Mouse (Mus musculus): ENCODE data around the gene Nup85.

Nup85 gene

GRCm38 (mm10) chr11:115612410-115613137 lies 48.3 kb downstream of the Nup85 start, which contains the start of gene Mif4gd:
Gene Mif4gd, minus strand, starts transcription at chr11:115612969.
- peak; percentile 82 for ATAC-seq (ENCODE audit: insufficient number of reproducible peaks, low FRiP score, low TSS enrichment)

- peak; percentile 7; the same call in 1 of the 2 replicates for ATAC-seq (ENCODE audit: insufficient number of reproducible peaks, low FRiP score, low TSS enrichment)
Measured at GRCm38 (mm10) chr11:115613138-115613945, 49.1 kb downstream of the Nup85 start.

GRCm38 (mm10) chr11:115614346-115615107 lies 50.3 kb downstream of the Nup85 start:
- ATAC-seq (ENCODE audit: insufficient number of reproducible peaks, low FRiP score, low TSS enrichment): no peak

- no peak for ATAC-seq (ENCODE audit: insufficient number of reproducible peaks, low FRiP score, low TSS enrichment)
Measured at GRCm38 (mm10) chr11:115615108-115615825, 51.0 kb downstream of the Nup85 start.

GRCm38 (mm10) chr11:115615875-115616274 lies 51.6 kb downstream of the Nup85 start:
- ATAC-seq (ENCODE audit: insufficient number of reproducible peaks, low FRiP score, low TSS enrichment): no peak

GRCm38 (mm10) chr11:115616371-115616770 lies 52.1 kb downstream of the Nup85 start:
- no peak for ATAC-seq (ENCODE audit: insufficient number of reproducible peaks, low FRiP score, low TSS enrichment)

GRCm38 (mm10) chr11:115616893-115617292 lies 52.7 kb downstream of the Nup85 start:
- ATAC-seq (ENCODE audit: insufficient number of reproducible peaks, low FRiP score, low TSS enrichment): no peak

- no peak for ATAC-seq (ENCODE audit: insufficient number of reproducible peaks, low FRiP score, low TSS enrichment)
Measured at GRCm38 (mm10) chr11:115618001-115618400, 53.8 kb downstream of the Nup85 start.

GRCm38 (mm10) chr11:115618732-115619516 lies 54.7 kb downstream of the Nup85 start:
- ATAC-seq (ENCODE audit: insufficient number of reproducible peaks, low FRiP score, low TSS enrichment): no peak

GRCm38 (mm10) chr11:115619949-115620348 lies 55.7 kb downstream of the Nup85 start:
- ATAC-seq (ENCODE audit: insufficient number of reproducible peaks, low FRiP score, low TSS enrichment): no peak

GRCm38 (mm10) chr11:115623487-115624070 lies 59.3 kb downstream of the Nup85 start:
- ATAC-seq (ENCODE audit: insufficient number of reproducible peaks, low FRiP score, low TSS enrichment): no peak

GRCm38 (mm10) chr11:115625877-115626276 lies 61.6 kb downstream of the Nup85 start:
- no peak for ATAC-seq (ENCODE audit: insufficient number of reproducible peaks, low FRiP score, low TSS enrichment)

GRCm38 (mm10) chr11:115626824-115627616 lies 62.8 kb downstream of the Nup85 start:
- ATAC-seq (ENCODE audit: insufficient number of reproducible peaks, low FRiP score, low TSS enrichment): no peak

GRCm38 (mm10) chr11:115627705-115628464 lies 63.7 kb downstream of the Nup85 start, which contains the start of gene Slc25a19:
Gene Slc25a19, minus strand, starts transcription at chr11:115628295.
- ATAC-seq (ENCODE audit: insufficient number of reproducible peaks, low FRiP score, low TSS enrichment): peak; percentile 98

- no peak for ATAC-seq (ENCODE audit: insufficient number of reproducible peaks, low FRiP score, low TSS enrichment)
Measured at GRCm38 (mm10) chr11:115628465-115629101, 64.3 kb downstream of the Nup85 start.

- no peak for ATAC-seq (ENCODE audit: insufficient number of reproducible peaks, low FRiP score, low TSS enrichment)
Measured at GRCm38 (mm10) chr11:115629734-115630531, 65.7 kb downstream of the Nup85 start.

Data from cerebellum, adult (tissue).